Mouse (Mus musculus) MEL-GATA-1-ER (cell line): ENCODE data around the gene Vmn1r64.
"Not testable (repeated sequence)": the region's sequence is repeated elsewhere in the genome, so short reads cannot be mapped to it uniquely, and the experiment has no call there.

Experiments used
- DNase-seq: peaks from one replicate; pipeline ENCODE4 v3.0.0-alpha.2; 2012; ENCODE audit warnings: low read depth; ENCODE audit errors: extremely low read depth

Vmn1r64 gene

DNA sequence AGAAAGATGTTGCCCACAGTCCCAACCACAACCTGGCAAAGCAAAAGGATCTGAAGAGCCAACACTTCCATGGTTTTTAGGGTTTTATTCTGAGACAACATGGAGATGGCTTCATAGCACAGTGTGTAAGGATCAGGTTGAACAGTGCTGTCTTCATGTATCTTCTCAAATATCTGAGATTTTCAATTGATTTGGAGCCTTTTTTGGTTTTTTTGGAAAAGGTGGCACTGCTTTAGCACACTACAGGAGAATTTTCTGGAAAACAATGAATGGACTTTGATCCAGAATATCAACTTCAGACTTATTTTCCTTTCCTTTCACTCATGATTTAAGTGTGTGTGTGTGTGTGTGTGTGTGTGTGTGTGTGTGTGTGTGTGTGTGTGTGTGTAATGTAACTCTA, at the start of gene Vmn1r64:
Gene Vmn1r64, minus strand, starts transcription at position 101 of the 400 bp plus-strand sequence.
- no peak for DNase-seq

GRCm38 (mm10) chr7:5899238-5899637, 14.9 kb upstream of the Vmn1r64 start:
- DNase-seq, result no peak

DNA sequence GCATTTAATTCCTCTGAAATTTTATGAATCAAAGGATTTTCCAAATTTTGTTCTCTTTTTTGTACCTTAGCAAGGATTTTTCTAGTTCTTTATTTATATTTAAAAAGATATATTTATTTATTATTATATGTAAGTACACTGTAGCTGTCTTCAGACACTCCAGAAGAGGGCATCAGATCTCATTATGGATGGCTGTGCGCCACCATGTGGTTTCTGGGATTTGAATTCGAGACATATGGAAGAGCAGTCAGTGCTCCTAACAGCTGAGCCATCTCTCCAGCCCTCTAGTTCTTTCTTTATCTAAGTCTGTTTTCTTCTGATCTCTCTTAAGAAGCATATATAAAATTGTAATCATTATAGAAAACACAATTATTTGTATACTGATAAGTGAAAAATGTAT, 12.9 kb upstream of the Vmn1r64 start:
- DNase-seq, result not testable (repeated sequence)
